Mouse (Mus musculus) forebrain, embryonic 16.5 days (tissue): Measurements from ENCODE around the gene Tcp11l1. TPM values are rescaled to one million over a fixed set of nuclear protein-coding genes. Genes with fewer than 3 reads are reported as not detected.

Experiments used
- ATAC-seq: fragments of 200-750 bp; cut with Nextera tagmentation; 2 replicates; pipeline ENCODE4 v1.8.0; 2017; ENCODE audit warnings: mild to moderate bottlenecking, moderate library complexity
- H3K27ac ChIP-seq: fragments of 300-500 bp; sonication (generic); 2 replicates; pipeline ENCODE4 v1.5.1; 2014; ENCODE audit warnings: low read length, control low read depth
- H3K27me3 ChIP-seq: fragments of 300-500 bp; sonication (generic); replicated peaks from 2 replicates; pipeline ENCODE4 v1.6.1; 2014; ENCODE audit warnings: low read length; ENCODE audit not compliant: control insufficient read depth, insufficient read depth
- H3K36me3 ChIP-seq: fragments of 300-500 bp; sonication (generic); 2 replicates; pipeline ENCODE4 v1.6.1; 2014; ENCODE audit not compliant: control insufficient read depth, insufficient read depth
- H3K4me1 ChIP-seq: fragments of 300-500 bp; sonication (generic); replicated peaks from 2 replicates; pipeline ENCODE4 v1.6.1; 2014; ENCODE audit warnings: low read length; ENCODE audit not compliant: control insufficient read depth, insufficient read depth
- H3K4me2 ChIP-seq: fragments of 300-500 bp; sonication (generic); 2 replicates; pipeline ENCODE4 v1.6.1; 2014; ENCODE audit warnings: mild to moderate bottlenecking, low read length, control low read depth
- H3K4me3 ChIP-seq: fragments of 300-500 bp; sonication (generic); replicated peaks from 2 replicates; pipeline ENCODE4 v1.5.1; 2014; ENCODE audit warnings: mild to moderate bottlenecking, low read length, control low read depth
- H3K9ac ChIP-seq: fragments of 300-500 bp; sonication (generic); replicated peaks from 2 replicates; pipeline ENCODE4 v1.6.1; 2014; ENCODE audit warnings: low read depth, low read length, control low read depth
- H3K9me3 ChIP-seq: fragments of 300-500 bp; sonication (generic); 2 replicates; pipeline ENCODE4 v1.6.1; 2016; ENCODE audit warnings: low read length; ENCODE audit not compliant: control insufficient read depth
- WGBS: fragments of 180-500 bp; shearing (Covaris S2); extraction: QIAGEN DNeasy Blood & Tissue Kit; methylation state at CpG from one replicate; pipeline ENCODE4 v1.1.7; 2014; 5-methylcytosine and 5-hydroxymethylcytosine counted together
- polyA plus RNA-seq: library from polyadenylated mRNA; unstranded; fragments of >200 nt; fragmentation: Nextera tagmentation; extraction: Ambion mirVana; gene quantifications from 2 replicates; pipeline ENCODE4 v1.2.1, GENCODE M21; 2015

Gene Tcp11l1
- 51.0 and 54.0 TPM in 2 replicates for polyA plus RNA-seq

- under 1% methylated on average over 95 of the region's 99 CpGs for WGBS
- peak; percentile 95 for ATAC-seq
- Histone ChIP-seq H3K36me3 (no peaks in the 10 kb centered on the region), H3K4me3 (peak within 1 kb of the TSS; percentile 77), H3K4me1 (peaks cover 21% of the 10 kb centered on the region), H3K9ac (peak within 1 kb of the TSS; percentile 88), H3K27ac (peak within 1 kb of the TSS; percentile 73), H3K9me3 (no peaks in the 10 kb centered on the region), H3K27me3 (no peaks in the 10 kb centered on the region), H3K4me2 (peak within 1 kb of the TSS; percentile 74)
Observed at GRCm38 (mm10) chr2:104711585-104712485, at the start of gene Tcp11l1. TSS of gene Tcp11l1 (minus strand) at chr2:104712169.

DNA sequence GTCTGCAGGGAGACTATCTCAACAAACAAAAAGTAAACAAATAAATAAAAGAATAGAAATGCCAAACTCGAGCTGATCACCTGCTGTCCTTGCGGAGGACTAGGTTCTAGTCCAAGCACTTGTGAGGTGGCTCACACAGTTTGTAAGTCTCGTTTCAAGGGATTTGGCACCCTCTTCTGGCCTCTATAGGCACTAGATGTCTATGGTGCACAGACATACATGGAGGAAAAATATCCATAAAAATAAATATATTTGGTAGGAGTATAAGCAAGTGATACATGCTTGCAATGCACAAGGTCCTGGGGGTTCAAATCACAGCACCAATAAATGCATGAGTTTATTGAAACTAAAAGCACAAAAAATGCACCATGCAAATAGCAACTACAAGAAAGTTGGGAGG, 38.6 kb upstream of the Tcp11l1 start:
- Histone ChIP-seq H3K27me3 (no peaks in the 10 kb centered on the region), H3K36me3 (0 out of 2 replicates have a peak, but pooled peaks cover 3% of the 10 kb centered on the region), H3K9ac (no peak overlapping the region), H3K4me2 (no peak overlapping the region), H3K4me3 (no peak overlapping the region), H3K27ac (no peak overlapping the region), H3K9me3 (no peaks in the 10 kb centered on the region), H3K4me1 (no peaks in the 10 kb centered on the region)
- ATAC-seq: no peak
- 60% methylated on average over 3 of the region's 3 CpGs for WGBS

GRCm38 (mm10) chr2:104748652-104749183, 36.7 kb upstream of the Tcp11l1 start:
- H3K9ac ChIP-seq: no peak overlapping the region
- 0 out of 2 replicates have a peak, but pooled peaks cover 3% of the 10 kb centered on the region for H3K36me3 ChIP-seq
- no peaks in the 10 kb centered on the region for H3K27me3 ChIP-seq
- H3K4me2 ChIP-seq: no peak overlapping the region
- 76% methylated on average over 5 of the region's 5 CpGs for WGBS
- H3K9me3 ChIP-seq: no peaks in the 10 kb centered on the region
- no peak overlapping the region for H3K27ac ChIP-seq
- H3K4me3 ChIP-seq: no peak overlapping the region
- no peak for ATAC-seq
- H3K4me1 ChIP-seq: no peaks in the 10 kb centered on the region

DNA sequence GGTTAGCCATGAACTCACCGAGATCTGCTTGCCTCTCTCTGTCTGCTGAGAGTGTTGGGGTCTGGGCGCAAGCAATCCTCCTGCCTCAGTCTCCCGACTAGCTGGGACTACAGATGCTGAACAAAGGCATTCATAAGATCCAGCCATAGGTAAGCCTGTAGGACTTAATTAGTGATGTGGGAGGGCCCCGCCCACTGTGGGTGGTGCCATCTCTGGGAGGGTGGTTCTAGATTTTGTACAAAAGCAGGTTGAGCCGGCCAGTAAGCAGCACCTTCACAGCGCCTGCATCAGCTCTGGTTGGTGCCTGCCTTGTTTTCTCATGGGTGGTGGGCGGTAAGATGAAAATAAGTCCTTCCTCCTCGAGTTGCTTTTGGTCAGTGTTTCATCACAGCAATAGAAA, 34.3 kb upstream of the Tcp11l1 start:
- peaks cover 2% of the 10 kb centered on the region for H3K27me3 ChIP-seq
- no peaks in the 10 kb centered on the region for H3K36me3 ChIP-seq
- H3K9me3 ChIP-seq: no peaks in the 10 kb centered on the region
- peaks cover 15% of the 10 kb centered on the region for H3K4me1 ChIP-seq
- 61% methylated on average over 8 of the region's 8 CpGs for WGBS
- H3K4me2 ChIP-seq: no peak overlapping the region
- H3K27ac ChIP-seq: no peak overlapping the region
- no peak for ATAC-seq
- H3K9ac ChIP-seq: no peak overlapping the region
- H3K4me3 ChIP-seq: no peak overlapping the region

DNA sequence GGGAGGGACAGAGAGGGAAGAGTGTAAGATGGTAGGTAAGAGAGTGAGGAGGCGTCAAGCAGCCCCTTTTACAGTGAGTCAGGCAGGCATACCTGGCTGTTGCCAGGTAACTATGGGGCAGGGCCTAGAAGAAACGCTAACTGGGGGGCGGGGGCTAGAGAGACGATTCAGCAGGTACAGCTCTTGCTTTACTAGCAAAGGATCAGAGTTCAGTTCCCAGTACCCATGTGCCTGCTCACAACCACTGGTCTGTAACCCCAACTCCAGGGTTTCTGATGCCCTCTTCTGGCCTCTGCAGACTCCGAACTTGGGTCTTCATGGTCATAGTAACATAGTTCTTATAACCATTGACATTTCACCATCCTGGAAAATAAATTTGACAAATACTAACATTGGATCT, 32.0 kb upstream of the Tcp11l1 start:
- Histone ChIP-seq H3K4me2 (no peak overlapping the region), H3K36me3 (no peaks in the 10 kb centered on the region), H3K9me3 (no peaks in the 10 kb centered on the region), H3K27ac (no peak overlapping the region), H3K4me3 (no peak overlapping the region), H3K4me1 (peaks cover 19% of the 10 kb centered on the region), H3K27me3 (peaks cover 2% of the 10 kb centered on the region), H3K9ac (no peak overlapping the region)
- WGBS: 47% methylated on average over 5 of the region's 5 CpGs
- no peak for ATAC-seq

DNA sequence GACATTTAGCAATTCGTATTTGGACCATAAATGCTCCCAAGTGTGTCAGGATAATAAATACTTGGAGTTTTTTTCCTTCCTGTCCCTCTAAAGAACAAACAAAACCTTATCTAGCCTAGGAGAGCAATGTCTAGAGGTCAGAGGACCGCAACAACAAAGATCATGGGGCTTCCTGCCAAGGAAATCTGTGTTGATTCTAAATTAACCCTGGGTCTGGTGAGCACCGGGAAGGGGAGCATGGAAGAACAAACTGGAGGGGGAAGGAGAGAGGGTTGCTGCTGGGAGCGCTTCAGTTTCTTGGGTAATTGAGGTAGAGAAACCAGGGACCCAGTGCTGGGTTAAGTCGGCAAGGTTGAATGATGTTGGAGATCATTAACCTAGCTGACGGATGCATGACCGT, 31.2 kb upstream of the Tcp11l1 start:
- 19% methylated on average over 7 of the region's 7 CpGs for WGBS
- peak overlapping the region; percentile 98 for H3K4me2 ChIP-seq
- H3K9me3 ChIP-seq: no peaks in the 10 kb centered on the region
- peak overlapping the region; percentile 72; the same call in 1 of the 2 replicates for H3K9ac ChIP-seq
- peaks cover 2% of the 10 kb centered on the region for H3K27me3 ChIP-seq
- no peaks in the 10 kb centered on the region for H3K36me3 ChIP-seq
- no peak for ATAC-seq
- H3K27ac ChIP-seq: no peak overlapping the region
- peaks cover 19% of the 10 kb centered on the region for H3K4me1 ChIP-seq
- peak overlapping the region; percentile 79 for H3K4me3 ChIP-seq

DNA sequence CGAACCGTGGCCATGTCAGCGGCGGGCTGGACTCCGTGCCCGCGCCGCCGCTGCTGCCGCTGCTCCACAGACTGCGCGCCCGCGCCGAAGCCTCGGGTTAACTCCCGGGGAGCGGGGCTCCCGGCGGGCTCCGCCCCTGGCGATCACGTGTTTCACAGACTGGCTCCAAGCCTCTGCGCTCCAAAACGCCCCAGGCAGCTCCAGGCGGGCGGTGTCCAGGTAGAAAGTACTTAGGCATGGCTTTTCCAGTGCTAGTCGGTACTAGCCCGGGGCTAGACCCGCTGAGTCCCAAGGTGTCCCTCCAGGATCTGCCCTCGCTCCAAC, 30.7 kb upstream of the Tcp11l1 start, which contains the start of gene Depdc7:
Gene Depdc7, minus strand, starts transcription at position 138 of the 324 bp plus-strand sequence.
- ATAC-seq: peak; percentile 94
- Histone ChIP-seq H3K4me2 (peak within 1 kb of the TSS; percentile 98), H3K9me3 (no peaks in the 10 kb centered on the region), H3K9ac (peak within 1 kb of the TSS; percentile 72), H3K27ac (no peak within 1 kb of the TSS), H3K27me3 (peaks cover 2% of the 10 kb centered on the region), H3K4me1 (peaks cover 19% of the 10 kb centered on the region), H3K4me3 (peak within 1 kb of the TSS; percentile 79), H3K36me3 (no peaks in the 10 kb centered on the region)
- WGBS: under 1% methylated on average over 31 of the region's 31 CpGs

DNA sequence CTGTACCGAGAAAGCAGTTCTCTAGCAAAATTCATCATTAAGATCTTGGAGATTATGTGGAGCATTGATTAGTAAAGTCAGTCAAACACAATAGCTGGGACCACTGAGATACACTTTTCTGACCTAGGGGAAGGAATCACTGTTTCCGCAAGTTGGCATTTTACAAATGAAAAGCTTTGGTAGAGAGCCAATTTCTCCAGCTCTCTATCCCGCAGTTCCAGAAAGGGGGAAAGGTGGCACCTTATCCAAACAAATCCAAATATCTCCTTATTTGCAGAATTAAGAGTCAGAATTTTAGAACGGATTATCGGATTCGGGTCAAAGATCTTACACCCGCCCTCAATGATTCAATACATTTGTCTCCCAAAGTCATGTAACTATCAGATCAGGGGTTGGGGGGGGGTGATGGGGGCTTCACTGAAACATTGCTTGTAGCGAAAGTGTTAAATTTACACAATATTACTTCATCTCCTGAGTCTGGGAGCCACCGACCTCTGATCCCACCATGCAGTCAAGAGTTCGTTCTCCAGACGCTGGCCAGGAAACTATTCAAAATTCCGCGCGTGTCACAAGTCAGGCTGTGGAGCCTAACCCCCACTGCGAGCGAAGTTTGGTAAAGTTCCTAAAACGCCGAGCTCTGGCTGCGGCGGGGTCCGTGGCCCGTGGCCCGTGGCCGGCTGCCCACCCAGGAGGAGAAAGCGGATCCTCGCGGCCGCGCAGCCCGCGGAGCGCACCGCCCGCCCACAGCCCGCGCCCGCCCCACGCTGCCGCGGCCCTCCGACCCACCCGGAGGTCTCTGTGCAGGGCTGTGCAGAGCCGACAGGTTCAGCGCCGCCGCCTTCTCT, 30.1 kb upstream of the Tcp11l1 start:
- Histone ChIP-seq H3K36me3 (no peaks in the 10 kb centered on the region), H3K4me3 (peak overlapping the region; percentile 79), H3K4me1 (peaks cover 19% of the 10 kb centered on the region), H3K9me3 (no peaks in the 10 kb centered on the region), H3K4me2 (peak overlapping the region; percentile 98), H3K27me3 (peaks cover 2% of the 10 kb centered on the region), H3K9ac (peak overlapping the region; percentile 72), H3K27ac (no peak overlapping the region)
- WGBS: 3% methylated on average over 46 of the region's 46 CpGs
- ATAC-seq: no peak
